Mouse (Mus musculus): ENCODE data around the gene Dscam. TPM values are rescaled to one million over a fixed set of nuclear protein-coding genes. Genes with fewer than 3 reads are reported as not detected.

The Dscam gene
- polyA plus RNA-seq, 1 experiment from 2014 or later: not detected

DNA sequence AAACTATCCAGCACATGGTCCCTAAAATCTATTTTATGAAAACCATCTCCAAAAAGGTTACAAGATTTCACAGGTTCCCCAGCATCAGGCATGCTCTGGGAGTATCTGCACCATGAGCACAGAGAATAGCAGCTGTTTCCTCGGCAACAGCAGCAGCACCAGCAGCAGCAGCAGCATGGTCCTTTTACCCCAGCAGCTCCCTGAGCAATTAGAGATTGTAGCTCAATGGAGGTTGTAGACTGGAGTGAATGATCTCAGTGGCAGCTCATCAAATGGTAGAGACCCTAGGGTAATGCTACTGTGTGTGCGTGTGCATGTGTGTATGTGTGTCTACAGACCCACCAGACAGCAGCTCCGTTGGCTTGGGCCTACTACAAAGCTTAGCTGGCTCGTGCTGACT lies 21.7 kb upstream of the Dscam start:
- Histone ChIP-seq H3K27me3 (ENCODE audit: control insufficient read depth, insufficient read depth, low read length) (no peaks in the 10 kb centered on the region), H3K4me2 (ENCODE audit: low read length) (no peak overlapping the region), H3K4me1 (ENCODE audit: control insufficient read depth in 2 of 2, insufficient read depth in 2 of 2, low read length in 2 of 2) (no peaks in the 10 kb centered on the region), H3K9me3 (ENCODE audit: control insufficient read depth, low read length) (no peaks in the 10 kb centered on the region), H3K9ac (ENCODE audit: low read length) (no peak overlapping the region), H3K4me3 (ENCODE audit: control insufficient read depth in 1 of 2, insufficient read depth in 1 of 2, low read depth in 1 of 2, low read length in 2 of 2) (no peak overlapping the region), H3K36me3 (ENCODE audit: control insufficient read depth, insufficient read depth, low read length) (no peaks in the 10 kb centered on the region), H3K27ac (replicated peaks in 1 of 2; ENCODE audit: control insufficient read depth in 1 of 2, insufficient read depth in 1 of 2, low read depth in 2 of 2, low read length in 2 of 2) (no peak overlapping the region)
- WGBS: 74% methylated on average over 4 of the region's 4 CpGs
- ATAC-seq (ENCODE audit: insufficient number of reproducible peaks, insufficient read depth, low FRiP score, low read depth): no peak

DNA sequence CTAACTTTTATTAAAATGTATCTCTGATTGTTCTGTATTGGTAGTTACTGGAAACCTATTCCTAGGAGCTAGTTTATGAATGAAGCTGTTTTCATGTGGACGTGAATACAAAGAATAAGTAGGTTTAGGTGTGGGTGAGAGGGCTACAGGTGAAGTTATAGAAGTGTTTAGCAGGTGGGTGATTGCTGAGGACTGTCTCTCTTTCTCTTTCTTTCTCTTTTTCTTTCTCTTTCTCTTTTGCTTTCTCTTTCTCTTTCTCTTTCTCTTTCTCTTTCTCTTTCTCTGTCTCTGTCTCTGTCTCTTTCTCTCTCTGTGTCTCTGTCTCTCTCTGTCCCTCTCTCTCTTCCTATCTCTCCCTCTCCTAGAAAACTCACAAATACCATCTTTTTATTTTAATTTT lies 20.1 kb upstream of the Dscam start:
- no peak overlapping the region for H3K9ac ChIP-seq (ENCODE audit: low read length)
- no peak overlapping the region for H3K27ac ChIP-seq (replicated peaks in 1 of 2; ENCODE audit: control insufficient read depth in 1 of 2, insufficient read depth in 1 of 2, low read depth in 2 of 2, low read length in 2 of 2)
- H3K4me2 ChIP-seq (ENCODE audit: low read length): no peak overlapping the region
- H3K27me3 ChIP-seq (ENCODE audit: control insufficient read depth, insufficient read depth, low read length): no peaks in the 10 kb centered on the region
- H3K4me3 ChIP-seq (ENCODE audit: control insufficient read depth in 1 of 2, insufficient read depth in 1 of 2, low read depth in 1 of 2, low read length in 2 of 2): no peak overlapping the region
- ATAC-seq (ENCODE audit: insufficient number of reproducible peaks, insufficient read depth, low FRiP score, low read depth): no peak
- 78% methylated on average over 1 of the region's 1 CpGs for WGBS
- no peaks in the 10 kb centered on the region for H3K4me1 ChIP-seq (ENCODE audit: control insufficient read depth in 2 of 2, insufficient read depth in 2 of 2, low read length in 2 of 2)
- H3K9me3 ChIP-seq (ENCODE audit: control insufficient read depth, low read length): peaks cover 3% of the 10 kb centered on the region
- H3K36me3 ChIP-seq (ENCODE audit: control insufficient read depth, insufficient read depth, low read length): no peaks in the 10 kb centered on the region

DNA sequence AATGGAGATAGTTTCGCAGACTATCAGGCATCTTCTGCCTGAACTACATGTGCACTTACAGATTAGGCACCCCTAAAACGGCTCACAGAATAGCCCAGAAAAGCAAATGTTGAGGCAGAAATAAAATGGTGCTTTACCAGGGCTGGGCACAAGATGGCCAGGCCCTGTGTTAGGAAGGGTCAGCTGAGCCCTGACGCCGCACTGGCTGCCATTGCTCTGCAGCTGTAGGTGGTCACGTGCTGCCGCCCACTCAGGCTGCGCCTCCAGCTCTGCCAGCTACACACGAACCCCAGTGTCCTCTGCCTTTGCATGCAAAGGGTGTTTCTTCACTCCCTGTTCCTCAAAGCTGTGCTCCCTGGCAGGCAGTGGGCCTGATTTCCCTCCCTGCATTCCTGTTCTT lies 948 bp upstream of the Dscam start:
- Histone ChIP-seq H3K9me3 (ENCODE audit: control insufficient read depth, low read length) (no peaks in the 10 kb centered on the region), H3K4me3 (ENCODE audit: control insufficient read depth in 1 of 2, insufficient read depth in 1 of 2, low read depth in 1 of 2, low read length in 2 of 2) (no peak overlapping the region), H3K9ac (ENCODE audit: low read length) (no peak overlapping the region), H3K4me2 (ENCODE audit: low read length) (no peak overlapping the region), H3K36me3 (ENCODE audit: control insufficient read depth, insufficient read depth, low read length) (no peaks in the 10 kb centered on the region), H3K27ac (replicated peaks in 1 of 2; ENCODE audit: control insufficient read depth in 1 of 2, insufficient read depth in 1 of 2, low read depth in 2 of 2, low read length in 2 of 2) (no peak overlapping the region), H3K4me1 (ENCODE audit: control insufficient read depth in 2 of 2, insufficient read depth in 2 of 2, low read length in 2 of 2) (0 out of 4 replicates have a peak, but pooled peaks cover 0 to 2% of the 10 kb centered on the region in 2 experiments), H3K27me3 (ENCODE audit: control insufficient read depth, insufficient read depth, low read length) (peaks cover 45% of the 10 kb centered on the region)
- WGBS: 54% methylated on average over 8 of the region's 8 CpGs
- no peak for ATAC-seq (ENCODE audit: insufficient number of reproducible peaks, insufficient read depth, low FRiP score, low read depth)

DNA sequence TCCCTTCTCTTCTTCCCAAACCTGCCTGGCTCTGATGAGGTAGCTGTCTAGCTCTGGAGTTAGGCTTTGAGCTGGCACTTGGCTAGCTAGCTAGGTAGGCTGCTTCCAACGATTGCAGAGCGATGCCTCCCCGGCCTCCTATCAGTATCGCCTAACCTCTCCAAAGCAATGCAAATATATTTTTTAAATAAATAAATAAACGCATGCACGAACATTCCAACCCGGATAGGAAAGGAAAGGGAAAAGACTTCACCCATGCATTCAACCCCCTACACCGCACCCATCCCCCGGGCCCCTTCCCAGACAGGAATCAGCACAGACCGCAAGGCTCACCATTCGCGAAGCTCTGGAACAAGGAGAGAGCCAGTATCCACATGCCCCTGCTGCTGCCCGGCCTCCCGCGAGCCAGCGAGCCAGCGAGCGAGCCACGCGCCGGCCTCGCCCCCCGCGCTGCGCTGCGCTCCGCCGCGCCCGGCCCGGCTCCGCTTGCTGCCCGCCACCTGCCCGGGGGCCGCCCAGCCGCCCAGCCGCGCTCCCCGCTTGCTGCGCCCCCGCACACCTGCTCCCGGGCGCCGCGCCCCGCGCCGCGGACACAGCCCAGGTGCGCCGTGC lies 545 bp downstream of the Dscam start:
- H3K9ac ChIP-seq (ENCODE audit: low read length): peak overlapping the region; percentile 56; the same call in 1 of the 2 replicates

DNA sequence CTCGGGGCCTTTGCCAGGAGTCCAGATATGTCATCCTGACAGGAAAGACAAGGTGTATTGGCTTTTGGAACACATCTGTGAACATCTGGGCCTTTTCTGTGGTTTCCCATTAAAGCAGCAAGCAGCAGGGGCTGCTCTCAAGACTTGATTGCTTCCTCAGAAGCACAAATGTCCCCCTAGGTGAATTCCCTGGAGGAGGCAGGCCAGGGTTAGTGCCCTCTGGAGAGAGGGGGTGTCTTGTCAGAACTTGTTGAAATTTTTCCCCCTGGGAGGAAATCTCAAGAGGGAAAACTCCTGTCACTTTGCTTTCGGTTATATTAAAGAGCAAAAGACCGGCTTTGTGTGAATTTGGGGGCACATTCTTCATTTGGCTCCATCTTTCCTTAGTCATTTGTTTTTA lies 1.9 kb downstream of the Dscam start:
- H3K4me3 ChIP-seq (ENCODE audit: control insufficient read depth in 1 of 2, insufficient read depth in 1 of 2, low read depth in 1 of 2, low read length in 2 of 2): no peak overlapping the region
- WGBS: 50% methylated on average over 3 of the region's 3 CpGs
- H3K4me1 ChIP-seq (ENCODE audit: control insufficient read depth in 2 of 2, insufficient read depth in 2 of 2, low read length in 2 of 2): peaks cover 0 to 2% of the 10 kb centered on the region in 2 experiments; a peak in 1 of 4 replicates
- no peak overlapping the region for H3K4me2 ChIP-seq (ENCODE audit: low read length)
- no peak overlapping the region for H3K9ac ChIP-seq (ENCODE audit: low read length)
- H3K27me3 ChIP-seq (ENCODE audit: control insufficient read depth, insufficient read depth, low read length): peaks cover 55% of the 10 kb centered on the region
- no peaks in the 10 kb centered on the region for H3K9me3 ChIP-seq (ENCODE audit: control insufficient read depth, low read length)
- no peak for ATAC-seq (ENCODE audit: insufficient number of reproducible peaks, insufficient read depth, low FRiP score, low read depth)
- H3K27ac ChIP-seq (replicated peaks in 1 of 2; ENCODE audit: control insufficient read depth in 1 of 2, insufficient read depth in 1 of 2, low read depth in 2 of 2, low read length in 2 of 2): no peak overlapping the region
- no peaks in the 10 kb centered on the region for H3K36me3 ChIP-seq (ENCODE audit: control insufficient read depth, insufficient read depth, low read length)

More for the DNA sequence above, 545 bp downstream of the Dscam start:
- Histone ChIP-seq H3K4me2 (ENCODE audit: low read length) (peak overlapping the region; percentile 96), H3K4me1 (ENCODE audit: control insufficient read depth in 2 of 2, insufficient read depth in 2 of 2, low read length in 2 of 2) (peaks cover 0 to 2% of the 10 kb centered on the region in 2 experiments; a peak in 1 of 4 replicates), H3K27me3 (ENCODE audit: control insufficient read depth, insufficient read depth, low read length) (peaks cover 46% of the 10 kb centered on the region), H3K4me3 (ENCODE audit: control insufficient read depth in 1 of 2, insufficient read depth in 1 of 2, low read depth in 1 of 2, low read length in 2 of 2) (peak overlapping the region; percentile 47 to 51), H3K36me3 (ENCODE audit: control insufficient read depth, insufficient read depth, low read length) (no peaks in the 10 kb centered on the region), H3K9me3 (ENCODE audit: control insufficient read depth, low read length) (no peaks in the 10 kb centered on the region), H3K27ac (replicated peaks in 1 of 2; ENCODE audit: control insufficient read depth in 1 of 2, insufficient read depth in 1 of 2, low read depth in 2 of 2, low read length in 2 of 2) (no peak overlapping the region)
- no peak for ATAC-seq (ENCODE audit: insufficient number of reproducible peaks, insufficient read depth, low FRiP score, low read depth)
- 2% methylated on average over 49 of the region's 51 CpGs for WGBS

DNA sequence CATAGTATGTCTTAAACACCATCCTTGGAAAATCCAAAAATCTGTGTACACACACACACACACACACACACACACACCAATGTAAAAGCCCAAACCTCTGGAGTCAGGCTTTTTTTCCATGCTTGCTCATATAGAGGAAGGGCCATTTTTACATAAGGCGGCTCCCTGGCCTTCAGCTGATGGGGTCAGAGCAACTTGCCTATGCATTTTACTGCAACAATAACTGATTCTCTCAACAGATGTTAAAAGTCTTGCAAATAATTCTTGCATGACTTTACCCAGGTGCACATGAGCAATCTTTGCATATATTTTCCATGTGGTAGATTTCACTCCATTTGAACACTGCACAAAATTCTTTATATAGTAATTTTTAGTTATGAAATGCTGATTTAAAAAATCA lies 2.5 kb downstream of the Dscam start:
- Histone ChIP-seq H3K27ac (replicated peaks in 1 of 2; ENCODE audit: control insufficient read depth in 1 of 2, insufficient read depth in 1 of 2, low read depth in 2 of 2, low read length in 2 of 2) (no peak overlapping the region), H3K9me3 (ENCODE audit: control insufficient read depth, low read length) (no peaks in the 10 kb centered on the region), H3K27me3 (ENCODE audit: control insufficient read depth, insufficient read depth, low read length) (peaks cover 55% of the 10 kb centered on the region), H3K9ac (ENCODE audit: low read length) (no peak overlapping the region), H3K4me2 (ENCODE audit: low read length) (no peak overlapping the region), H3K4me3 (ENCODE audit: control insufficient read depth in 1 of 2, insufficient read depth in 1 of 2, low read depth in 1 of 2, low read length in 2 of 2) (no peak overlapping the region), H3K36me3 (ENCODE audit: control insufficient read depth, insufficient read depth, low read length) (no peaks in the 10 kb centered on the region), H3K4me1 (ENCODE audit: control insufficient read depth in 2 of 2, insufficient read depth in 2 of 2, low read length in 2 of 2) (peaks cover 0 to 2% of the 10 kb centered on the region in 2 experiments; a peak in 1 of 4 replicates)
- ATAC-seq (ENCODE audit: insufficient number of reproducible peaks, insufficient read depth, low FRiP score, low read depth): no peak
- 92% methylated on average over 1 of the region's 1 CpGs for WGBS

DNA sequence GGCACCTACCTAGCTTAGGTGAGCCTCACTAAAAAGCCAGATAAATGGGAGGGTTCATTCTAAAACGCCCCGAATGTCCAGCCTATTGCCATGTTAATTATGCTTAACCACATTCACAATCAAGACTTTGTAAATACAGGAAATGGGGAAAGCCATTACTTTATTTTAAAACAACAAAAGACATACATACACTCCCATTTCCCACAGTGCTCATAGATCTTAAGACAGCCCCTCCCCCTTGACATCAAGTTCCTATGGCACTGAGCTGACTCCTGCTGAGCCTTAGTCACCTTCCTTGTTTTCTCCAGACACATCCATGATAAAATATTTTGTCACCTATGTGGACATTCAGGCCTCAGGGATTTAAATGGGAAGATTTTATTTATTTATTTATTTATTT lies 4.4 kb downstream of the Dscam start:
- H3K36me3 ChIP-seq (ENCODE audit: control insufficient read depth, insufficient read depth, low read length): no peaks in the 10 kb centered on the region
- whole genome bisulfite sequencing: 55% methylated on average over 2 of the region's 2 CpGs

More for the DNA sequence above, 4.4 kb downstream of the Dscam start:
- H3K9me3 ChIP-seq (ENCODE audit: control insufficient read depth, low read length): no peaks in the 10 kb centered on the region
- peak overlapping the region; percentile 89 for H3K4me2 ChIP-seq (ENCODE audit: low read length)
- H3K9ac ChIP-seq (ENCODE audit: low read length): no peak overlapping the region
- peaks cover 40% of the 10 kb centered on the region for H3K27me3 ChIP-seq (ENCODE audit: control insufficient read depth, insufficient read depth, low read length)
- H3K4me3 ChIP-seq (ENCODE audit: control insufficient read depth in 1 of 2, insufficient read depth in 1 of 2, low read depth in 1 of 2, low read length in 2 of 2): no peak overlapping the region
- no peak for ATAC-seq (ENCODE audit: insufficient number of reproducible peaks, insufficient read depth, low FRiP score, low read depth)
- H3K4me1 ChIP-seq (ENCODE audit: control insufficient read depth in 2 of 2, insufficient read depth in 2 of 2, low read length in 2 of 2): peaks cover 0 to 2% of the 10 kb centered on the region in 2 experiments; a peak in 1 of 4 replicates
- no peak overlapping the region for H3K27ac ChIP-seq (replicated peaks in 1 of 2; ENCODE audit: control insufficient read depth in 1 of 2, insufficient read depth in 1 of 2, low read depth in 2 of 2, low read length in 2 of 2)

All from heart, embryonic 14.5 days (tissue).